Mouse (Mus musculus) heart, adult 2 months (tissue): ENCODE measurements at regions not wholly inside any gene's neighbourhood (a gene's known extent, or its start where the extent isn't known, plus 50 kb on each side); places are given as distances from the start of the nearest gene placed in this dataset.

ENCODE experiments used
- CTCF ChIP-seq: fragments of 200-600 bp; IDR thresholded peaks from 2 replicates; pipeline ENCODE4 v1.8.1; 2022; ENCODE audit warnings: antibody characterized with exemption, mild to moderate bottlenecking, moderate library complexity
- EP300 ChIP-seq: fragments of 200-500 bp; IDR thresholded peaks from 2 replicates; pipeline ENCODE4 v1.6.1; 2011; ENCODE audit warnings: low read depth, low read length, control low read depth; ENCODE audit not compliant: insufficient read depth
- POLR2A ChIP-seq: fragments of 200-500 bp; IDR thresholded peaks from 2 replicates; pipeline ENCODE4 v1.6.1; 2011; ENCODE audit warnings: mild to moderate bottlenecking, low read depth, low read length, control low read depth; ENCODE audit not compliant: insufficient read depth

GRCm38 (mm10) chr17:4381896-4382685 is 612.0 kb upstream of the Arid1b start:
- TF ChIP-seq POLR2A (no peak), EP300 (no peak), CTCF (no peak)
